Mouse (Mus musculus) heart, embryonic 13.5 days (tissue): ENCODE measurements at regions not wholly inside any gene's neighbourhood (a gene's known extent, or its start where the extent isn't known, plus 50 kb on each side); places are given as distances from the start of the nearest gene placed in this dataset.

Source experiments
- ATAC-seq: fragments of 200-750 bp; cut with Nextera tagmentation; 2 replicates; pipeline ENCODE4 v1.8.0; 2017; ENCODE audit warnings: moderate TSS enrichment; ENCODE audit not compliant: insufficient number of reproducible peaks, low FRiP score, low TSS enrichment; ENCODE audit errors: extremely low read depth
- H3K27ac ChIP-seq: fragments of 300-500 bp; sonication (generic); replicated peaks from 2 replicates; pipeline ENCODE4 v1.5.1; 2015; ENCODE audit warnings: moderate library complexity, mild to moderate bottlenecking, inconsistent platforms
- H3K27me3 ChIP-seq: fragments of 300-500 bp; sonication (generic); replicated peaks from 2 replicates; pipeline ENCODE4 v1.6.1; 2015; ENCODE audit warnings: mild to moderate bottlenecking, inconsistent platforms
- H3K36me3 ChIP-seq: fragments of 300-500 bp; sonication (generic); 2 replicates; pipeline ENCODE4 v1.6.1; 2015; ENCODE audit warnings: mild to moderate bottlenecking, inconsistent platforms
- H3K4me1 ChIP-seq: fragments of 300-500 bp; sonication (generic); 2 replicates; pipeline ENCODE4 v1.6.1; 2015; ENCODE audit warnings: inconsistent platforms
- H3K4me2 ChIP-seq: fragments of 300-500 bp; sonication (generic); 2 replicates; pipeline ENCODE4 v1.6.1; 2015; ENCODE audit warnings: inconsistent platforms, mild to moderate bottlenecking, moderate library complexity
- H3K4me3 ChIP-seq: fragments of 300-500 bp; sonication (generic); 2 replicates; pipeline ENCODE4 v1.5.1; 2015; ENCODE audit warnings: moderate library complexity, mild to moderate bottlenecking, inconsistent platforms
- H3K9ac ChIP-seq: fragments of 300-500 bp; sonication (generic); 2 replicates; pipeline ENCODE4 v1.6.1; 2015; ENCODE audit warnings: inconsistent platforms, mild to moderate bottlenecking, moderate library complexity
- H3K9me3 ChIP-seq: fragments of 300-500 bp; sonication (generic); 2 replicates; pipeline ENCODE4 v1.6.1; 2016; ENCODE audit warnings: inconsistent platforms
- WGBS: fragments of 180-500 bp; shearing (Covaris S2); methylation state at CpG from one replicate; pipeline ENCODE4 v1.1.7; 2015; ENCODE audit warnings: mixed read lengths; 5-methylcytosine and 5-hydroxymethylcytosine counted together

DNA sequence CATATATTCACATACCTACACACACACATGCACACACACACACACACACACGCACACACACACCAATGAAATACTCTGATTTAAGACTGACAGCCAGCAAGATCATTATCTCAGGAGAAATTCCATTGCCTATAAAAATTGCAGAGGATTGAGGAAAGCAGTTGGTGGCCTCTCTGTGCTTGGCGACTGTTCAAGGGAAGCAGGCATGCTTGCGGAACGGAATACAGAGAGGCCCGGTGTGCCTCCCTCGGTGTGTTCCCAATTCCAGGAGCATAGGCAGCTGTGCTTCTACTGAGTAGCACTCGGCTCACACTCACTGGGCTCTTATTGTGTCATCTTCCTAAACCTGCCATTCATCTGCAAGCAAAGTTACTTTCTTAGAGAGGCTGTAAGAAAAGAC is 310.3 kb upstream of the Mki67 start:
- H3K9me3 ChIP-seq = no peaks in the 10 kb centered on the region
- H3K9ac ChIP-seq = no peak overlapping the region
- 56% methylated on average over 7 of the region's 7 CpGs for WGBS
- H3K4me1 ChIP-seq = peaks cover 30% of the 10 kb centered on the region
- H3K4me2 ChIP-seq = no peak overlapping the region
- no peak overlapping the region for H3K27ac ChIP-seq
- no peaks in the 10 kb centered on the region for H3K36me3 ChIP-seq
- no peaks in the 10 kb centered on the region for H3K27me3 ChIP-seq
- no peak overlapping the region for H3K4me3 ChIP-seq
- ATAC-seq = no peak

DNA sequence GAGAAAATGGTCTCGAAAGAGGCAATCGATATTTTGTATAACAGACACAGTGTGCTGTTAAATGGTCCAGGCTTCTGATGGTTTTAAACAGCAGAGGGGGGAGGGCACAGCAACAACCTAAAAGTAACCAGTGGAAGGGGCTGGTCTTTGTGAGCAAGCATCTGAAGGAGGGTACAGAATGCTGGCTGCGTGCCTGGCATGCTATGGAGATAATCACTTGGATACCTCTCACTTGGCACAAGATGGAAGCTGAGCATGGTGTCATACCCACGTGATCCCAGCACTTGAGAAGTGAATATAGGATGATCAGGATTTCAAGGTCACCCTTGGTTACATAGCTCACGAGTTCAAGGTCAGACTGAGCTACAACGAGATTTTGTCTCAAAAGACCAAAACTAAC is 315.9 kb upstream of the Mki67 start:
- Histone ChIP-seq H3K27ac (no peak overlapping the region), H3K9me3 (no peaks in the 10 kb centered on the region), H3K4me1 (peaks cover 16% of the 10 kb centered on the region), H3K4me3 (no peak overlapping the region), H3K4me2 (no peak overlapping the region), H3K36me3 (no peaks in the 10 kb centered on the region), H3K27me3 (no peaks in the 10 kb centered on the region), H3K9ac (no peak overlapping the region)
- 60% methylated on average over 6 of the region's 6 CpGs for WGBS
- no peak; the same call in 1 of the 2 replicates for ATAC-seq

DNA sequence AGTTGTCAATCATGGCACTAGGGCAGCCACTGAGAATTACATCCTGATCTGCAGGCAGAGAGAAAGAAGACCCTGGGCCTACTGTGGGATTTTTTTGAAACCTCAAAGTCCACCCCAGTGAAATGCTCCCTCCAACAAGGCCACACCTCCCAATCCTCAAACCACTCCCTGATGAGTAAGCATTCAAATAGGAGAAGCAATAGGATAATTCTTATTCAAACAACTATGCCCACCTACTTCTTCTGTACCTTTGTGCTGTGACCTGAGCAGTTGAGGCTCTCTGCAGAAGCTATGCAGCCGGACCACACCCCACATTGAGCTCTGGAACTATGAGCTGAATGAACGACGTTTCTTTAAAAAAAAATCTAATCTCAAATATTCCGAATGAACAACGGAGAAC is 317.4 kb upstream of the Mki67 start:
- no peak overlapping the region for H3K27ac ChIP-seq
- H3K36me3 ChIP-seq = no peaks in the 10 kb centered on the region
- 81% methylated on average over 5 of the region's 5 CpGs for WGBS
- H3K4me2 ChIP-seq = no peak overlapping the region
- H3K4me3 ChIP-seq = no peak overlapping the region
- H3K9ac ChIP-seq = no peak overlapping the region
- H3K4me1 ChIP-seq = peaks cover 12% of the 10 kb centered on the region
- H3K27me3 ChIP-seq = no peaks in the 10 kb centered on the region
- H3K9me3 ChIP-seq = no peaks in the 10 kb centered on the region
- ATAC-seq = no peak

DNA sequence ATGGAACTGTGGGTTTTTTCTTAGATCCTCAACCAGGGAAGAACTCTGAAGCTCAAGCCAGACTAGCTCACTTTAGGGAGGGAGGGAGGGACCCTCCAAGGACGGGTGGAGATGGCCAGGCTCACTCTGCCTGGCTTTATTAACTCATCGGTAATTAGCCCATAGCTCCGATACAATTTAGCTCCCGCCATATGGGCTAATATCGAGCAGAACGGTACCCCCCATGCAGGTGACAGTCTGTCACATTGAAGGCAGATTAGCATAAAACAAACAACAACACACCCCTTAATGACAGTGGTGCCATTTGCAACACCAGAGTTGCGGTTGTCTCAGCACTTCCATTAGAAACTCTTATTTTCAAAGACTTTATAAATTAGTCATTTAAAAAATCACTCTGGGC is 319.6 kb upstream of the Mki67 start:
- 54% methylated on average over 7 of the region's 7 CpGs for WGBS
- Histone ChIP-seq H3K4me2 (no peak overlapping the region), H3K27ac (no peak overlapping the region), H3K27me3 (no peaks in the 10 kb centered on the region; the same call in 1 of the 2 replicates), H3K36me3 (no peaks in the 10 kb centered on the region), H3K4me1 (peaks cover 20% of the 10 kb centered on the region), H3K9ac (no peak overlapping the region), H3K4me3 (no peak overlapping the region), H3K9me3 (no peaks in the 10 kb centered on the region)
- ATAC-seq = no peak

DNA sequence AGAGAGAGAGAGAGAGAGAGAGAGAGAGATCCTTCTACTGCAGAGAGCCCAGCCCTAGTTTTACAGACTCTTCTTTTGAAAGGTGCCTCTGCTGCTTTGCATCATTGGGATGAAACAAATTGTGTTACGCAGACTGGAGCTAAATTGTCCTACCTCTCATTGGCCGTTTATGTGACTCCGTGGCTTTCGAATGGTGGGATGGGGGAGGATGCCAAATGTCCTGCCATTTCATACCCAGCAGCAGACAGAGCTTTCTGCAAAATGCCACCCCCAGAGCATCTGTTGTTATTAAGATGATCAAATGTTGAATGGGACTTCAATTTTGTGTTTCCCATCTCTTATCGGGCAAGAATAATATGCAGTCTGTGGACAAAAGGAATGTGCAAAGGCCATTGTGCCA is 321.9 kb upstream of the Mki67 start:
- H3K4me3 ChIP-seq = no peak overlapping the region
- ATAC-seq = no peak
- no peaks in the 10 kb centered on the region for H3K9me3 ChIP-seq
- H3K4me1 ChIP-seq = peaks cover 8% of the 10 kb centered on the region; the same call in 1 of the 2 replicates
- WGBS = 69% methylated on average over 5 of the region's 5 CpGs
- H3K27me3 ChIP-seq = no peaks in the 10 kb centered on the region; the same call in 1 of the 2 replicates
- no peak overlapping the region for H3K4me2 ChIP-seq
- no peak overlapping the region for H3K27ac ChIP-seq
- H3K36me3 ChIP-seq = no peaks in the 10 kb centered on the region
- H3K9ac ChIP-seq = no peak overlapping the region

DNA sequence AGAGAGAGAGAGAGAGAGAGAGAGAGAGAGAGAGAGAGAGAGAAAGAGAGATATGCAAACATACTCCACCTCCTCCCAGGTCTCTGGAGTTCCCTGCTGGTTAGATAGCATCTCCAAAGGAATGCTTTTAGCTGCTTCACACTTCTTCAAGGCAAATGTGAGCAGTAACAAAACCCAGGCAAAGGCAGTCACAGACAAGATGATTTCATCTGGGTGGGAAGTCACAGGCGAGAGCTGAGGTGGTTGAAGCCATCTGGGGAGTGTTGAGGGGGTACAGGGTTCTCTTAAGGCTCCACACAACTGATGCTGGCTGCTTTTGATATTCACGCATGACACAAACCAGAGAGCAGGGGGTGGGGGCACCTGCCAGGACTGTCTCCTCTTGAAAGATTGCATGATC is 322.7 kb upstream of the Mki67 start:
- ATAC-seq = no peak
- H3K27ac ChIP-seq = no peak overlapping the region
- no peaks in the 10 kb centered on the region for H3K9me3 ChIP-seq
- peaks cover 13% of the 10 kb centered on the region for H3K4me1 ChIP-seq
- H3K4me2 ChIP-seq = no peak overlapping the region
- no peaks in the 10 kb centered on the region; the same call in 1 of the 2 replicates for H3K27me3 ChIP-seq
- no peak overlapping the region for H3K4me3 ChIP-seq
- no peaks in the 10 kb centered on the region for H3K36me3 ChIP-seq
- WGBS = 12% methylated on average over 2 of the region's 2 CpGs
- H3K9ac ChIP-seq = no peak overlapping the region

DNA sequence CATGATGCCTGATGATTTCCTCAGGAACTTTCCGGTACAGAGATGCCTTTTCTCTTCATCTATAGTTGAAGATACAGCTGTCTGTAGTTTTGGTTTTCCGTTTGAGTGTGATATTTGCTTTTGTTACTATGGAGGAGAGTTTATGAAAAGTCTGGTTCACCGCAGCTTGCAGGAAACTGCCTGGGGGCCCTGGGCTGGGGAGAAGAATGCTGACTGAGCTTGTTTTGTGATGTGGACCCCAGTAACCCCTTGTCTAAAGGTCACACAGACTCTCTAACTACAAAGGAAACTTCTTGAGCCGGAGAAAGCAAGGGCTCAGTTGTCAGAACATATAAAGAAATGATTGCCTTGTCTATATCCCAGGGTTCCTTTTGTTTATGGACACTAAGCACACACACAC is 325.8 kb upstream of the Mki67 start:
- 60% methylated on average over 4 of the region's 4 CpGs for WGBS
- Histone ChIP-seq H3K4me2 (no peak overlapping the region), H3K36me3 (no peaks in the 10 kb centered on the region), H3K9me3 (no peaks in the 10 kb centered on the region), H3K4me1 (peaks cover 41% of the 10 kb centered on the region), H3K27ac (no peak overlapping the region), H3K9ac (no peak overlapping the region), H3K27me3 (no peaks in the 10 kb centered on the region; the same call in 1 of the 2 replicates), H3K4me3 (no peak overlapping the region)
- ATAC-seq = no peak

DNA sequence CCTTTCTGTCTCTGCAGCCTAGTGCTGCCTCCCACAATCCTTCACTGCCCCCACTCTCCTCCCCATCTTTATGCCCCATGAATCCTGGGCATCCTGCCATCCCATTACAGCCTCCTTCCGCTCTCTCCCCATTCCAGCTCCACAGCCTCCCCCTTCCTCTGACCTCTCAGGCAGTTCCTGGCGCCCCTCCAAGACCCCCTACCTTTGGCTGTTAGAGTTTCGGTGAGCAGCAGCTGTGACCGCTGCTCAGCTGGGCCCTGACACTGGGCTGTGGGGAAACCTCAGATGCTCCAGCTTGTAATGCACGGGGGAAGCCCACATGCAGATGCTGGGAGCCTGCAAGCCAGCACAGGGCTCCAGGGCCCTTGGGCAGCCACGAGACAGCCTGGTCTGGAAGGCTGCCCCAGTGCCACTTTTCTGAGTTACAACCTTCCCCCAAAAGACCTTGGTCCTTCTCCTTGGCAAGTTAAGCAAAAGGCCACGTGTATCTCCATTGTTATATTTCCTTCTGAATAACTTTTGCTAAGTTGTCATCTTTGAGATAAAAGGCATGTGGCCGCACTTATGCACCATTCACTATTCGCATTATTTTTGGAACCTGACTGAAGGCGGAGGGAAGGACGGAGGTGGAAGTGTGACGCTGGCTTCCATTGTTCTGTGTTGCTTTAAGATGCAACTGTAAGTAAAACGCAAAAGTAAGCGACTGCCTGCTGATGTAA is 330.6 kb upstream of the Mki67 start:
- Histone ChIP-seq H3K36me3 (no peaks in the 10 kb centered on the region), H3K4me2 (peak overlapping the region; percentile 45), H3K27me3 (peaks cover 5% of the 10 kb centered on the region; the same call in 1 of the 2 replicates), H3K27ac (peak overlapping the region; percentile 83), H3K4me3 (no peak overlapping the region), H3K9me3 (no peaks in the 10 kb centered on the region), H3K4me1 (peaks cover 51% of the 10 kb centered on the region), H3K9ac (peak overlapping the region; percentile 45; the same call in 1 of the 2 replicates)
- peak; percentile 62 for ATAC-seq
- 16% methylated on average over 14 of the region's 14 CpGs for WGBS

DNA sequence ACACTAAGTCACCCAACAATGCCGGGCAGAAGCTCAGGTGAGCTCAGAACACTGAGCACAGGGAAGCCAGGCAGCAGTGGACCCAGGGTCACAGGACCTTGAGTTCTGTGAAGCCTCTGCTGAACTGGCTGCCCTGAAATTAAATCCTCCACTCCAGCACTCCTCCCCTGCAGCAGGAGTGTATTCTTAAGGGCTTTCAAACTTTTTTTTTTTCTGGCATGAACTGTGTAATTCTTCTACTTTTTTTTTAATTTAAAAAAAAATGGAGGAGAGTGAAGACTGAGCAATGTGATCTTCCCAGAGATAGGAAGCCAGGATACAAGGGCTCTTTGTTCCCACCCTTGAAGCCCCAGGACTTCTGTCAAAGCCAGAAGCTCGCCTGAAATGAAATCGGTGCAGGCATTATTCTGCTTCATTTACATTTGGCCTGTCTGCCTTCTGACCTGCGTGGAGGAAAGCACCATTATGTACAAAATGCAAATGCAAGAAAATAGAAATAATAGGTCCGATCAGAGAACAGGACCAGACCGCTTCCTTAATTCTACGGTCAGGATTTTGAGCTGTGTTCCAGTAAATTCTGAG is 331.3 kb upstream of the Mki67 start:
- Histone ChIP-seq H3K36me3 (no peaks in the 10 kb centered on the region), H3K27me3 (peaks cover 6% of the 10 kb centered on the region; the same call in 1 of the 2 replicates), H3K4me3 (no peak overlapping the region), H3K27ac (peak overlapping the region; percentile 83), H3K4me1 (peaks cover 51% of the 10 kb centered on the region), H3K9ac (0 out of 2 replicates have a peak overlapping the region, but pooled peaks have one; percentile 45), H3K4me2 (peak overlapping the region; percentile 45), H3K9me3 (no peaks in the 10 kb centered on the region)
- WGBS = 62% methylated on average over 7 of the region's 7 CpGs
- ATAC-seq = no peak

DNA sequence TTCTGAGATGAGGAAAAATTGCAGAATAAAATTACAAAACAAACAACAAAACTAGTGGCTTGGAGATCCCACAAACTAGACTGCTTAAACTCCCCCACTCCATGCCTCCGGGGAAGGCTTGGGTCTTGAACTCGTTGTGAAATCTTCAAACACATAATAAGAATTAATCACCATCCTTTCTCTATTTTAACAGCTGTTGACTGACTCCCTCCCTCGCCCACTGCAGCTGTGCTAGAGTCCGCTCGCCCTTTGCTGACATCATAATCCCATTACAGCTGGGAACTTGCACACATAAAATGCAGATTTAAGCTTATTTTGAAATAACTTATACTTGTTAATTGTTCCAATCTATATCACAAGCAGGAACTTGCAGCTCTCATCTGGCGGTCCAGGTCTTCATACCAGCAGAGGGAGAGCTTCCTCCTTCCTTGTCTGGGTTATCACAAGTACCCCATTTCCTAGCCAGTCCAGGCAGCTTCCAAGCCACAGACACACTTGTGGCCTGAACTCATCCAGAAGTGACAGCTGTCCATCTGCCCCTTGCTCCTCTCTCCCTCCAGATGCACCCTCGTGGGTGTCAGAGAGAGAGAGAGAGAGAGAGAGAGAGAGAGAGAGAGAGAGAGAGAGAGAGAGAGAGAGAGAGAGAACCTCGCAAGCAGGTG is 332.9 kb upstream of the Mki67 start:
- Histone ChIP-seq H3K9me3 (no peaks in the 10 kb centered on the region), H3K36me3 (no peaks in the 10 kb centered on the region), H3K4me3 (no peak overlapping the region), H3K27me3 (peaks cover 6% of the 10 kb centered on the region; the same call in 1 of the 2 replicates), H3K4me1 (peaks cover 48% of the 10 kb centered on the region), H3K4me2 (no peak overlapping the region), H3K27ac (no peak overlapping the region), H3K9ac (no peak overlapping the region)
- WGBS = 54% methylated on average over 8 of the region's 8 CpGs
- no peak for ATAC-seq

DNA sequence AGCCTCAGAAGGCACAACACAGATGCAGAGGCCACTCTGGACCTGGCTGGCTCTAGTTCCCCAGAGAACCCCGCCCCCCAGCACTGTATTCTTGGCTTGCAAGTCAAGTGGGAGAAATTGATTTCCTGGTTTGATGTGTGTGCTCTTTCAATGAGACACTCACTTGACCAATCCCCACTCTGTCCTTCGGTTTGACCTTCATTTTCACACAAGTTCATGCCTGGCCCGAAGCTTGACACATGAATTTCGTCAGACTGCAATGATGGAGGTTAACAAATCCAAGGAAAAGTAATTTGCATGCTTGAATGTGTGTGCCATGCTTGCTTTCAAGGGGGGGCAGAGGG is 333.4 kb upstream of the Mki67 start:
- Histone ChIP-seq H3K4me3 (no peak overlapping the region), H3K4me1 (peaks cover 45% of the 10 kb centered on the region), H3K27me3 (peaks cover 6% of the 10 kb centered on the region; the same call in 1 of the 2 replicates), H3K9ac (no peak overlapping the region), H3K9me3 (no peaks in the 10 kb centered on the region), H3K4me2 (no peak overlapping the region), H3K36me3 (no peaks in the 10 kb centered on the region), H3K27ac (no peak overlapping the region)
- no peak for ATAC-seq
- WGBS = 55% methylated on average over 4 of the region's 4 CpGs
